Mouse (Mus musculus) olfactory bulb, adult 2 months (tissue): ENCODE data around the gene Mrpl49.

Experiments used
- CTCF ChIP-seq: fragments of 200-500 bp; IDR thresholded peaks from 2 replicates; pipeline ENCODE4 v1.5.1; 2012; ENCODE audit warnings: low read depth, mild to moderate bottlenecking, low read length, moderate library complexity; ENCODE audit not compliant: insufficient read depth
- POLR2A ChIP-seq: fragments of 200-500 bp; IDR thresholded peaks from 2 replicates; pipeline ENCODE4 v1.6.1; 2012; ENCODE audit warnings: mild to moderate bottlenecking, low read depth, low read length, moderate library complexity; ENCODE audit not compliant: insufficient read depth

- no peak for TF ChIP-seq CTCF
- no peak for TF ChIP-seq POLR2A
Observed at GRCm38 (mm10) chr19:6015511-6016315, 41.9 kb downstream of the Mrpl49 start, which contains the start of gene Capn1.
